Mouse (Mus musculus): ENCODE data around the gene Ndufb10. TPM values are rescaled to one million over a fixed set of nuclear protein-coding genes. Genes with fewer than 3 reads are reported as not detected.

Ndufb10 gene
- 100 to 1,000 TPM; 845 to 899 TPM for total RNA-seq (2021)

- intact Hi-C loops (cut with DNase I) = no loop called here
These were observed at the start of gene Ndufb10 for GRCm38 (mm10) chr17:24724184-24724583. Ndufb10 (minus strand) TSS chr17:24724478.

GRCm38 (mm10) chr17:24773241-24773640, 49.0 kb upstream of the Ndufb10 start:
- intact Hi-C loops (cut with DNase I) = no loop called here
- no peak for DNase-seq

More at GRCm38 (mm10) chr17:24724184-24724583, at the start of gene Ndufb10:
- peak; percentile 97 to 99 for DNase-seq

GRCm38 (mm10) chr17:24769146-24769545, 44.9 kb upstream of the Ndufb10 start:
- intact Hi-C loops (cut with DNase I) = no loop called here
- no peak for DNase-seq

- intact Hi-C loops (cut with DNase I) = no loop called here
- DNase-seq = no peak
These were observed 42.1 kb upstream of the Ndufb10 start for GRCm38 (mm10) chr17:24766266-24766875.

- DNase-seq = no peak
- intact Hi-C loops (cut with DNase I) = no loop called here
These were observed 41.0 kb upstream of the Ndufb10 start for GRCm38 (mm10) chr17:24765016-24765905.

- intact Hi-C loops (cut with DNase I) = no loop called here
- no peak for DNase-seq
These were observed 36.8 kb upstream of the Ndufb10 start for GRCm38 (mm10) chr17:24761121-24761520.

GRCm38 (mm10) chr17:24757394-24757793, 33.1 kb upstream of the Ndufb10 start:
- DNase-seq = no peak
- intact Hi-C loops (cut with DNase I) = no loop called here

GRCm38 (mm10) chr17:24752415-24753394, 28.4 kb upstream of the Ndufb10 start, which contains the start of gene Hs3st6:
Hs3st6 (plus strand) TSS chr17:24752988.
- DNase-seq = no peak
- intact Hi-C loops (cut with DNase I) = no loop called here

GRCm38 (mm10) chr17:24751528-24751927, 27.2 kb upstream of the Ndufb10 start:
- intact Hi-C loops (cut with DNase I) = no loop called here
- no peak for DNase-seq

GRCm38 (mm10) chr17:24746986-24747385, 22.7 kb upstream of the Ndufb10 start:
- intact Hi-C loops (cut with DNase I) = no loop called here
- DNase-seq = no peak

GRCm38 (mm10) chr17:24745526-24746497, 21.5 kb upstream of the Ndufb10 start:
- DNase-seq = peak; percentile 88 to 92
- intact Hi-C loops (cut with DNase I) = loop anchor here (1.0 to 2.0 kb wide), 2 partner anchors 71 to 135 kb away; no protein-coding TSS in a partner anchor

GRCm38 (mm10) chr17:24744381-24744780, 20.1 kb upstream of the Ndufb10 start:
- DNase-seq = no peak
- intact Hi-C loops (cut with DNase I) = loop anchor here (2.0 kb wide), 1 partner anchor 136 kb away; no protein-coding TSS in a partner anchor

GRCm38 (mm10) chr17:24743896-24744295, 19.6 kb upstream of the Ndufb10 start:
- no peak for DNase-seq
- intact Hi-C loops (cut with DNase I) = loop anchor here (2.0 kb wide), 1 partner anchor 137 kb away; no protein-coding TSS in a partner anchor

- no peak for DNase-seq
- intact Hi-C loops (cut with DNase I) = no loop called here
These were observed 18.0 kb upstream of the Ndufb10 start for GRCm38 (mm10) chr17:24742307-24742706.

GRCm38 (mm10) chr17:24739926-24740325, 15.6 kb upstream of the Ndufb10 start:
- no peak for DNase-seq
- intact Hi-C loops (cut with DNase I) = loop anchor here (5.0 kb wide), 1 partner anchor 157 kb away; the partner anchor contains the start of genes Eme2, Mrps34 and Nme3

- DNase-seq = no peak
- intact Hi-C loops (cut with DNase I) = loop anchor here (5.0 kb wide), 1 partner anchor 159 kb away; the partner anchor contains the start of genes Eme2, Mrps34 and Nme3
These were observed 14.0 kb upstream of the Ndufb10 start for GRCm38 (mm10) chr17:24738238-24738637.

- DNase-seq = peak in 1 of 2 experiments; percentile 36
- intact Hi-C loops (cut with DNase I) = loop anchor here (5.0 kb wide), 1 partner anchor 160 kb away; the partner anchor contains the start of genes Eme2, Mrps34 and Nme3
These were observed 13.0 kb upstream of the Ndufb10 start for GRCm38 (mm10) chr17:24737135-24737810.
